Mouse (Mus musculus) thymus, postnatal 10 days (tissue): ENCODE results near the gene Gm20547.
"Not testable (repeated sequence)": the region's sequence is repeated elsewhere in the genome, so short reads cannot be mapped to it uniquely, and the experiment has no call there.

Source experiments
- DNase-seq, 2 experiments: peaks; one replicate each; pipeline ENCODE4 v3.0.0; 2021; ENCODE audit warnings: low spot score in 2 of 2

Gene Gm20547

GRCm38 (mm10) chr17:34853511-34853910, 28.3 kb downstream of the Gm20547 start:
- DNase-seq: no peak

- DNase-seq: no peak
These were observed 31.2 kb downstream of the Gm20547 start for GRCm38 (mm10) chr17:34850517-34851125.

- DNase-seq: peak; percentile 97 to 98
These were observed 31.9 kb downstream of the Gm20547 start, which contains the start of the genes Skiv2l and Nelfe for GRCm38 (mm10) chr17:34849722-34850516. Skiv2l (minus strand) TSS chr17:34850210. Nelfe (plus strand) TSS chr17:34850391.

- no peak for DNase-seq
These were observed 34.2 kb downstream of the Gm20547 start for GRCm38 (mm10) chr17:34847615-34848014.

GRCm38 (mm10) chr17:34847192-34847591, 34.6 kb downstream of the Gm20547 start:
- DNase-seq: no peak

- DNase-seq: no peak
These were observed 37.0 kb downstream of the Gm20547 start for GRCm38 (mm10) chr17:34844884-34845283.

GRCm38 (mm10) chr17:34840736-34841307, 41.0 kb downstream of the Gm20547 start:
- no peak for DNase-seq

GRCm38 (mm10) chr17:34838785-34839184, 43.1 kb downstream of the Gm20547 start:
- no peak for DNase-seq

GRCm38 (mm10) chr17:34837464-34838324, 44.1 kb downstream of the Gm20547 start:
- peak in 1 of 2 experiments; percentile 34 for DNase-seq

GRCm38 (mm10) chr17:34836856-34837221, 45.0 kb downstream of the Gm20547 start, which contains the start of the genes Stk19 and Dxo:
Stk19 (minus strand) TSS chr17:34836945.
Dxo (plus strand) TSS chr17:34837019.
- peak; percentile 92 for DNase-seq

GRCm38 (mm10) chr17:34836155-34836855, 45.5 kb downstream of the Gm20547 start:
- DNase-seq: no peak

GRCm38 (mm10) chr17:34830776-34831175, 51.1 kb downstream of the Gm20547 start:
- not testable (repeated sequence) for DNase-seq

GRCm38 (mm10) chr17:34814818-34815370, 66.9 kb downstream of the Gm20547 start:
- no peak for DNase-seq

GRCm38 (mm10) chr17:34813747-34814146, 68.1 kb downstream of the Gm20547 start:
- peak in 1 of 2 experiments; percentile 50 for DNase-seq

- no peak for DNase-seq
These were observed 70.6 kb downstream of the Gm20547 start for GRCm38 (mm10) chr17:34811275-34811674.

GRCm38 (mm10) chr17:34810811-34811210, 71.0 kb downstream of the Gm20547 start:
- not testable (repeated sequence) for DNase-seq

GRCm38 (mm10) chr17:34810411-34810810, 71.4 kb downstream of the Gm20547 start:
- not testable (repeated sequence) for DNase-seq

- no peak for DNase-seq
These were observed 73.1 kb downstream of the Gm20547 start for GRCm38 (mm10) chr17:34808599-34809205.

GRCm38 (mm10) chr17:34807176-34807575, 74.7 kb downstream of the Gm20547 start:
- no peak for DNase-seq
